Mouse (Mus musculus) stomach, postnatal 0 days (tissue): ENCODE measurements around the gene 2200002D01Rik. TPM values are rescaled to one million over a fixed set of nuclear protein-coding genes. Genes with fewer than 3 reads are reported as not detected.
"Not testable (repeated sequence)": the region's sequence is repeated elsewhere in the genome, so short reads cannot be mapped to it uniquely, and the experiment has no call there.

Experiments
- ATAC-seq: fragments of 200-750 bp; cut with Nextera tagmentation; 2 replicates; pipeline ENCODE4 v1.8.0; 2017; ENCODE audit not compliant: low FRiP score, low TSS enrichment
- DNase-seq: peaks from one replicate; pipeline ENCODE4 v3.0.0-alpha.2; 2016; ENCODE audit warnings: low spot score
- H3K27ac ChIP-seq: fragments of 300-500 bp; sonication (generic); replicated peaks from 2 replicates; pipeline ENCODE4 v1.5.1; 2014; ENCODE audit warnings: mild to moderate bottlenecking, control low read depth
- H3K27me3 ChIP-seq: fragments of 300-500 bp; sonication (generic); 2 replicates; pipeline ENCODE4 v1.6.1; 2014; ENCODE audit warnings: low read length; ENCODE audit not compliant: control insufficient read depth, insufficient read depth
- H3K36me3 ChIP-seq: fragments of 300-500 bp; sonication (generic); 2 replicates; pipeline ENCODE4 v1.6.1; 2014; ENCODE audit warnings: low read length, mixed read lengths; ENCODE audit not compliant: control insufficient read depth, insufficient read depth
- H3K4me1 ChIP-seq: fragments of 300-500 bp; sonication (generic); replicated peaks from 2 replicates; pipeline ENCODE4 v1.6.1; 2014; ENCODE audit warnings: antibody characterized with exemption; ENCODE audit not compliant: control insufficient read depth, insufficient read depth
- H3K4me2 ChIP-seq: fragments of 300-500 bp; sonication (generic); replicated peaks from 2 replicates; pipeline ENCODE4 v1.6.1; 2014; ENCODE audit warnings: low read depth, mild to moderate bottlenecking, control low read depth, moderate library complexity
- H3K4me3 ChIP-seq: fragments of 300-500 bp; sonication (generic); 2 replicates; pipeline ENCODE4 v1.5.1; 2014; ENCODE audit warnings: low read depth, low read length, control low read depth
- H3K9ac ChIP-seq: fragments of 300-500 bp; sonication (generic); 2 replicates; pipeline ENCODE4 v1.6.1; 2014; ENCODE audit warnings: mild to moderate bottlenecking, low read length, control low read depth, mixed read lengths
- H3K9me3 ChIP-seq: fragments of 300-500 bp; sonication (generic); 2 replicates; pipeline ENCODE4 v1.6.1; 2016; ENCODE audit warnings: low read length; ENCODE audit not compliant: control insufficient read depth
- CTCF ChIP-seq: IDR thresholded peaks from 2 replicates; pipeline ENCODE4 v1.5.1; 2016; ENCODE audit warnings: antibody characterized with exemption, low read depth, mild to moderate bottlenecking, moderate library complexity
- EP300 ChIP-seq: optimal IDR thresholded peaks from 2 replicates; pipeline ENCODE3; 2016; ENCODE audit warnings: antibody characterized with exemption
- WGBS: fragments of 180-500 bp; shearing (Covaris S2); extraction: QIAGEN DNeasy Blood & Tissue Kit; methylation state at CpG from one replicate; pipeline ENCODE4 v1.1.7; 2014; 5-methylcytosine and 5-hydroxymethylcytosine counted together
- polyA plus RNA-seq: library from polyadenylated mRNA; unstranded; fragments of >200 nt; fragmentation: Nextera tagmentation; extraction: Ambion mirVana; gene quantifications from 2 replicates; pipeline ENCODE4 v1.2.1, GENCODE M21; 2015

2200002D01Rik gene
- polyA plus RNA-seq, 1 experiment from 2014 or later, result 201 TPM

GRCm38 (mm10) chr7:29228202-29228601, 20.1 kb downstream of the 2200002D01Rik start:
- H3K9me3 ChIP-seq, result no peaks in the 10 kb centered on the region
- DNase-seq (no peak), ATAC-seq (no peak)
- no peak overlapping the region for H3K4me2 ChIP-seq
- 70% methylated on average over 4 of the region's 4 CpGs for WGBS
- H3K36me3 ChIP-seq, result no peaks in the 10 kb centered on the region; the same call in 1 of the 2 replicates
- 0 out of 2 replicates have a peak, but pooled peaks cover 2% of the 10 kb centered on the region for H3K4me1 ChIP-seq
- H3K27ac ChIP-seq, result 0 out of 2 replicates have a peak overlapping the region, but pooled peaks have one; percentile 13
- no peaks in the 10 kb centered on the region for H3K27me3 ChIP-seq
- no peak for TF ChIP-seq EP300
- TF ChIP-seq CTCF, result no peak
- H3K9ac ChIP-seq, result no peak overlapping the region
- no peak overlapping the region for H3K4me3 ChIP-seq

- 80% methylated on average over 13 of the region's 13 CpGs for WGBS
- TF ChIP-seq CTCF (no peak), EP300 (no peak)
- H3K4me1 ChIP-seq, result no peaks in the 10 kb centered on the region
- ATAC-seq, result no peak
- no peak overlapping the region for H3K27ac ChIP-seq
- no peak overlapping the region for H3K4me2 ChIP-seq
- H3K4me3 ChIP-seq, result no peak overlapping the region
- DNase-seq, result no peak
- no peaks in the 10 kb centered on the region for H3K9me3 ChIP-seq
- H3K9ac ChIP-seq, result no peak overlapping the region
- H3K27me3 ChIP-seq, result no peaks in the 10 kb centered on the region
- no peaks in the 10 kb centered on the region; the same call in 1 of the 2 replicates for H3K36me3 ChIP-seq
These were observed 22.7 kb downstream of the 2200002D01Rik start for GRCm38 (mm10) chr7:29225520-29225919.

GRCm38 (mm10) chr7:29224756-29225394, 23.4 kb downstream of the 2200002D01Rik start:
- Histone ChIP-seq H3K9me3 (peaks cover under 1% of the 10 kb centered on the region; the same call in 1 of the 2 replicates), H3K27ac (no peak overlapping the region), H3K27me3 (no peaks in the 10 kb centered on the region), H3K9ac (no peak overlapping the region), H3K36me3 (no peaks in the 10 kb centered on the region; the same call in 1 of the 2 replicates), H3K4me2 (no peak overlapping the region), H3K4me1 (no peaks in the 10 kb centered on the region), H3K4me3 (no peak overlapping the region)
- no peak for DNase-seq
- TF ChIP-seq CTCF, result no peak
- TF ChIP-seq EP300, result no peak
- 18% methylated on average over 16 of the region's 16 CpGs for WGBS
- no peak for ATAC-seq

- no peak overlapping the region for H3K4me2 ChIP-seq
- no peaks in the 10 kb centered on the region for H3K4me1 ChIP-seq
- no peaks in the 10 kb centered on the region for H3K27me3 ChIP-seq
- H3K36me3 ChIP-seq, result no peaks in the 10 kb centered on the region
- H3K4me3 ChIP-seq, result no peak overlapping the region
- H3K9ac ChIP-seq, result no peak overlapping the region
- TF ChIP-seq CTCF (no peak), EP300 (no peak)
- no peak for ATAC-seq
- peaks cover 9% of the 10 kb centered on the region; the same call in 1 of the 2 replicates for H3K9me3 ChIP-seq
- WGBS, result 48% methylated on average over 15 of the region's 15 CpGs
- no peak overlapping the region for H3K27ac ChIP-seq
- no peak for DNase-seq
These were observed 33.4 kb downstream of the 2200002D01Rik start for GRCm38 (mm10) chr7:29214846-29215245.

GRCm38 (mm10) chr7:29214236-29214635, 34.0 kb downstream of the 2200002D01Rik start:
- Histone ChIP-seq H3K27me3 (no peaks in the 10 kb centered on the region), H3K27ac (no peak overlapping the region), H3K36me3 (no peaks in the 10 kb centered on the region), H3K9me3 (peaks cover 3% of the 10 kb centered on the region; the same call in 1 of the 2 replicates), H3K4me2 (no peak overlapping the region), H3K4me3 (no peak overlapping the region), H3K9ac (no peak overlapping the region), H3K4me1 (no peaks in the 10 kb centered on the region)
- ATAC-seq (no peak), DNase-seq (no peak)
- 60% methylated on average over 2 of the region's 2 CpGs for WGBS
- TF ChIP-seq EP300, result no peak
- no peak for TF ChIP-seq CTCF

GRCm38 (mm10) chr7:29213675-29214082, 34.6 kb downstream of the 2200002D01Rik start, which contains the start of gene Catsperg1:
Gene Catsperg1, minus strand, starts transcription at chr7:29214035.
- TF ChIP-seq CTCF (no peak), EP300 (no peak)
- Histone ChIP-seq H3K27me3 (no peaks in the 10 kb centered on the region), H3K36me3 (no peaks in the 10 kb centered on the region), H3K9ac (no peak within 1 kb of the TSS), H3K4me2 (no peak within 1 kb of the TSS), H3K4me1 (no peaks in the 10 kb centered on the region), H3K4me3 (no peak within 1 kb of the TSS), H3K9me3 (0 out of 2 replicates have a peak, but pooled peaks cover 2% of the 10 kb centered on the region), H3K27ac (no peak within 1 kb of the TSS)
- DNase-seq (peak; percentile 31), ATAC-seq (no peak)
- 6% methylated on average over 20 of the region's 20 CpGs for WGBS

GRCm38 (mm10) chr7:29212775-29213560, 35.3 kb downstream of the 2200002D01Rik start:
- WGBS, result 28% methylated on average over 40 of the region's 40 CpGs
- ATAC-seq, H3K27ac ChIP-seq, H3K4me3 ChIP-seq, H3K9ac ChIP-seq, H3K4me1 ChIP-seq, H3K4me2 ChIP-seq, DNase-seq, H3K36me3 ChIP-seq, H3K9me3 ChIP-seq, H3K27me3 ChIP-seq: not testable (repeated sequence)
